Mouse (Mus musculus) gastrocnemius, adult 2 months (tissue): ENCODE measurements around the gene Ppp1cc. TPM values are rescaled to one million over a fixed set of nuclear protein-coding genes. Genes with fewer than 3 reads are reported as not detected.

ENCODE experiments used
- DNase-seq: peaks from one replicate; pipeline ENCODE4 v3.0.0; 2022
- H3K27ac ChIP-seq: fragments of 200-600 bp; 2 replicates; pipeline ENCODE4 v1.8.1; 2022; ENCODE audit warnings: mild to moderate bottlenecking
- H3K4me3 ChIP-seq: fragments of 200-600 bp; 2 replicates; pipeline ENCODE4 v1.8.1; 2022; ENCODE audit warnings: mild to moderate bottlenecking, moderate library complexity
- CTCF ChIP-seq: fragments of 200-600 bp; IDR thresholded peaks from 2 replicates; pipeline ENCODE4 v1.8.1; 2022; ENCODE audit warnings: antibody characterized with exemption, mild to moderate bottlenecking, moderate library complexity
- intact Hi-C: fragments of 180-260 bp; cut with DNase I; formaldehyde crosslinking; loops from one replicate; pipeline ENCODE4 v1.15.1; 2025
- long read RNA-seq, 2 experiments: library from polyadenylated mRNA; stranded (forward); transcript quantifications; one replicate each; pipeline ENCODE4 v2.0.0; 2021
- total RNA-seq, 2 experiments: library from RNA; stranded (reverse); gene quantifications; 2 replicates each; pipeline ENCODE4 v1.2.3; 2021

Gene Ppp1cc
- 100 to 1,000 TPM; 154 to 155 TPM for total RNA-seq
- long read RNA-seq, experiment 1, transcript Ppp1cc-201 (8 exons, 1,442 nt), result minor isoform, 32 of 132 reads
- long read RNA-seq, experiment 1, transcript Ppp1cc-202 (7 exons, 2,384 nt), result major isoform, 85 of 132 reads
- long read RNA-seq, experiment 1, partial matches to known transcripts, result 7 of 132 reads
- long read RNA-seq, experiment 1, other reads (novel, unspliced or antisense), result 8 of 132 reads
- long read RNA-seq, experiment 2, transcript Ppp1cc-202 (7 exons, 2,384 nt), result major isoform, 95 of 125 reads
- long read RNA-seq, experiment 2, transcript Ppp1cc-201 (8 exons, 1,442 nt), result minor isoform, 26 of 125 reads
- long read RNA-seq, experiment 2, partial matches to known transcripts, result 1 of 125 reads
- long read RNA-seq, experiment 2, other reads (novel, unspliced or antisense), result 3 of 125 reads

GRCm38 (mm10) chr5:122157827-122158381 is at the start of gene Ppp1cc:
TSS of gene Ppp1cc (plus strand) at chr5:122158278.
- intact Hi-C loops, result no loop called here
- peak; percentile 48 for TF ChIP-seq CTCF
- peak within 1 kb of the TSS; percentile 99 for H3K4me3 ChIP-seq
- peak; percentile 96 for DNase-seq
- H3K27ac ChIP-seq, result peak within 1 kb of the TSS; percentile 95

- H3K4me3 ChIP-seq, result no peak overlapping the region
- TF ChIP-seq CTCF, result no peak
- intact Hi-C loops, result no loop called here
- no peak overlapping the region for H3K27ac ChIP-seq
- no peak for DNase-seq
Observed at GRCm38 (mm10) chr5:122109325-122110060, 48.6 kb upstream of the Ppp1cc start.

- no peak overlapping the region for H3K27ac ChIP-seq
Observed at GRCm38 (mm10) chr5:122110625-122111024, 47.5 kb upstream of the Ppp1cc start.

DNA sequence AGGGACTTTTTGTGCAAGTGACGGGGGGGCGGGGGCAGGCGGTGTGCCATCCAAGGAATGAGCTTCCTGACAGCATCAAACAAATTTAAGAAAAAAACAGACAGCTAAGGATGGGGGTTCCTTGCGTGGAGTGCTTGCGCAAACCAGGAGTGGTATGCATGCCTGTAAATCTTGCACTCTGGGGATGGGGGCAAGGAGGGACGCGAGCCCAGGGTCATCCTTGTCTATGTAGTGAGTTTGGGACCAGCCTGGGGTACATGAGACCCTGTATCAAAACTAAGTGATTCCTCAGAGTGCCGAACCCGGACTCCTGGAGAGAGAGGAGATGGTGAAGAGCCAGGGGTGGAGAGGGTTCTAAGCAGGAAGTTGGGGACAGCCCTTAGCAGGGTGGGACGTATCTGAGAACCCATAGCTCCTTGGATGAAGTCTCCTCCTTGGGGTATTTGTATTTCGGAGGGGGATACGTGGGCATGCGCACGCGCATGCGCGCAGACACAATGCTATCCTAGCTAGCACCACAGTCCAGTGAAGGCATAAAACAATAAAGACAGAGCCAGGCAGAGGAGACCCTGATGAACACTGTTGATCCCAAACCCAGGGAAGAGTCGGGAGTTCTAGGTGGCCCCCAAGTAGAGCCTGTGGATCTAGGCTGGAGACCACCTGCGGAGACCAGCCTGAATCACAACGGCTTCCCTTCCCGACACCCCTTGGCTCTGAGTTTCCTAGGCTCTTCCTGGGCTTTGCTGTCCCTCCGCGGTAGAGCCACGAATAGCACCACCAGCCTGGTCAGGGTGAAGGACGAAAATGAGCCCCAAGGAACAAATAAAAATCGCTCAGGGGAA is 46.8 kb upstream of the Ppp1cc start:
- H3K27ac ChIP-seq, result no peak overlapping the region
- peak; percentile 17 for DNase-seq
- TF ChIP-seq CTCF, result 0 out of 2 replicates have a peak, but pooled peaks have one; percentile 8
- no peak overlapping the region for H3K4me3 ChIP-seq
- intact Hi-C loops, result no loop called here

More at GRCm38 (mm10) chr5:122110625-122111024, 47.5 kb upstream of the Ppp1cc start:
- no peak for TF ChIP-seq CTCF
- H3K4me3 ChIP-seq, result no peak overlapping the region
- DNase-seq, result peak; percentile 11
- intact Hi-C loops, result no loop called here

DNA sequence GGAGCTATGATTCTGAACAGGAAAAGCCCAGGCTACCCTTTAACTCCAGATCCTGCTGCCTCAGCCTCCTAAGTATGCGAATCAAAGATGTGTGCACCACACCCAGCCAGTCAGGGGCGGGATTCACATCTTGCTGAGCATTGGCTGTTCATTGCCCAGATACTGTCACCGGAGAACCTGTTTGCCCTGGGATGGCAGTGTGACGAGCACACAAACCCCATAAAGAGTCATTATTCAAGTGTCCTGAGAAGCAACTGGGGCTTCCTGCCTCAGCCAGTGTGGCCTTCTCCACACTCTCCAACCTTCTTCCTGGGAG is 46.2 kb upstream of the Ppp1cc start:
- DNase-seq, result peak; percentile 22
- Histone ChIP-seq H3K27ac (no peak overlapping the region), H3K4me3 (no peak overlapping the region)
- intact Hi-C loops, result no loop called here
- no peak for TF ChIP-seq CTCF

DNA sequence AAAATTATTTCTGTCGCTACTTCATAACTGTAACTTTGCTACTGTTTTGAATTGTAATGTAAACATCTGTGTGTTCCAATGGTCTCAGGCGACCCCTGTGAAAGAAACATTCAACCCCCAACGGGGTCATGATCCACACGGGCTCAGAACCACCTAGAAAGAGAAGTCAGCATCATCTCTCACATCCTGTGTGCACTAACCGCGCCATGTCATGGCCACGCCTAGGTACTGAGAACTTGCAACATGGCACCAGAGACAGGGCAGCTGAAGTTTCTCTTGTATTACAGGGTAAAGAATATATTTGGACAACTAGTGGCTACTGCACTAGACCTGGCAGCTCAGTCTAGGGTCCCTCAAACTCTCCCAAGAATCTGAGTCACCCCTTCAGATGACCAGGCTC is 44.6 kb upstream of the Ppp1cc start:
- H3K27ac ChIP-seq, result no peak overlapping the region
- intact Hi-C loops, result no loop called here
- no peak for DNase-seq
- no peak overlapping the region for H3K4me3 ChIP-seq
- TF ChIP-seq CTCF, result no peak

DNA sequence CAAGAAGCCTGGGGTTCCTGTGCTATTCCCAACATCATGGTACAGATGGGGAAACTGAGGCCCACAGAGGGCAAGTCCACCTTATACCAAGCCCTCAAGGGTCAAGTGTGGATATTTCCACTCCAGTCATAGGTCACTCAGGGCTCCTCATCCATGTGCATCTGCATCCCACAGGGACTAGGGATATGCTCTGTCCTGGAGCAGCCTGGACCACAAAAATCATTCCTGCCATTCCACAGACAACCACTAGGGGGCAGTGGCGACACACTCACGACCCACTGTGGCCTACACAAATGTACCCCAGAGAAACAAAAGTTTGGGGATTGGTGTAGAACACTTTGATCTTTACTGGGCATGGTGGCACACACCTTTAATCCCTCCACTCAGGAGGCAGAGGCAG is 43.9 kb upstream of the Ppp1cc start:
- intact Hi-C loops, result no loop called here
- peak; percentile 57 for DNase-seq
- TF ChIP-seq CTCF, result peak; percentile 86
- no peak overlapping the region for H3K27ac ChIP-seq
- no peak overlapping the region for H3K4me3 ChIP-seq

GRCm38 (mm10) chr5:122115266-122115763 is 42.8 kb upstream of the Ppp1cc start:
- H3K4me3 ChIP-seq, result no peak overlapping the region
- intact Hi-C loops, result no loop called here
- TF ChIP-seq CTCF, result no peak
- peak; percentile 7 for DNase-seq
- H3K27ac ChIP-seq, result no peak overlapping the region

DNA sequence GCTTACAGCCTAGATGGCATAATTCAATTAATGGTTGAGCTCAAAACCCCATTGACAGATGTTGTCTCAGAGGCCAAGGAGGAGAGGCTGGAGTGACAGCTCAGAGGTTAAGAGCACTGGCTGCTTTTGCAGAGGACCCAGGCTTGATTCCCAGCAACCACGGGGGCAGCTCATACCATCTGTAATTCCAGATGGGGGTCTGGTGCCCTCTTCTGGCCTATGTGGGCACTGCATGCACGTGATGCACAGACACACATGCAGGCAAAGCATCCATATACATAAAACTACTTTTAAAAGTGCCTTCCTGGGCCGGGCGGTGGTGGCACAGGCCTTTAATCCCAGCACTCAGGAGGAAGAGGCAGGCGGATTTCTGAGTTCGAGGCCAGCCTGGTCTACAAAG is 41.8 kb upstream of the Ppp1cc start:
- no peak overlapping the region for H3K27ac ChIP-seq
- no peak for DNase-seq
- H3K4me3 ChIP-seq, result no peak overlapping the region
- peak; percentile 32; the same call in 1 of the 2 replicates for TF ChIP-seq CTCF
- intact Hi-C loops, result no loop called here

DNA sequence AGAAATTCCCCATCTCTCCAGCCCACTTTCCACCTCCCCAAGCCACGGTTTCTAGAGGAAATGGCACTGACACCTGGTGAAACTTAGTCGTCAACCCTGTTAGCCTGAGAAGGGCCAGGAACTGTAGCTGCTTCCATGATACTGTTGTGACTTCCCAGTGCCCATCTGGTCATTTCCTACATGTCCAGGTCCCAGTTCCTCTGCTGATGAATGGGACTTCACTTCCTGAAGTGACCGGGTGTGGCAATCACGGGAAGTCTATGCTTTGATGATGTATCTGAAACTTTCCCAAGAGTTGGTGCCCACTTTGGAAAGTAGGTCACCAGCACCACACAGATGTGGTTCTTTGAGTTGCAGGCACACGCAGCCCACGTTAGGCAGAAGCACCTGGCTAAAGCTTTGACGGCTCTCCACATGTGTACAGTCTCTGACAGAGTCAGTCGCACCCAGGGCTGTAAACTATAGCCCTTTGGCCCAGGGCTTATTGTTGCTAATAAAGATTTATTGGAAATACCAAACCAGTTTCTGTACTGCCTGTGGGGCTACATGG is 32.8 kb upstream of the Ppp1cc start:
- no peak for TF ChIP-seq CTCF
- DNase-seq, result no peak
- intact Hi-C loops, result no loop called here
- Histone ChIP-seq H3K27ac (no peak overlapping the region), H3K4me3 (no peak overlapping the region)

GRCm38 (mm10) chr5:122129068-122129655 is 28.9 kb upstream of the Ppp1cc start:
- no peak overlapping the region for H3K27ac ChIP-seq
- TF ChIP-seq CTCF, result peak; percentile 81

More at GRCm38 (mm10) chr5:122129068-122129655, 28.9 kb upstream of the Ppp1cc start:
- DNase-seq, result peak; percentile 61
- H3K4me3 ChIP-seq, result no peak overlapping the region
- intact Hi-C loops, result no loop called here
